Mouse (Mus musculus): Measurements from ENCODE around the gene Hand1.
"Not testable (repeated sequence)": the region's sequence is repeated elsewhere in the genome, so short reads cannot be mapped to it uniquely, and the experiment has no call there.

Hand1 gene

DNA sequence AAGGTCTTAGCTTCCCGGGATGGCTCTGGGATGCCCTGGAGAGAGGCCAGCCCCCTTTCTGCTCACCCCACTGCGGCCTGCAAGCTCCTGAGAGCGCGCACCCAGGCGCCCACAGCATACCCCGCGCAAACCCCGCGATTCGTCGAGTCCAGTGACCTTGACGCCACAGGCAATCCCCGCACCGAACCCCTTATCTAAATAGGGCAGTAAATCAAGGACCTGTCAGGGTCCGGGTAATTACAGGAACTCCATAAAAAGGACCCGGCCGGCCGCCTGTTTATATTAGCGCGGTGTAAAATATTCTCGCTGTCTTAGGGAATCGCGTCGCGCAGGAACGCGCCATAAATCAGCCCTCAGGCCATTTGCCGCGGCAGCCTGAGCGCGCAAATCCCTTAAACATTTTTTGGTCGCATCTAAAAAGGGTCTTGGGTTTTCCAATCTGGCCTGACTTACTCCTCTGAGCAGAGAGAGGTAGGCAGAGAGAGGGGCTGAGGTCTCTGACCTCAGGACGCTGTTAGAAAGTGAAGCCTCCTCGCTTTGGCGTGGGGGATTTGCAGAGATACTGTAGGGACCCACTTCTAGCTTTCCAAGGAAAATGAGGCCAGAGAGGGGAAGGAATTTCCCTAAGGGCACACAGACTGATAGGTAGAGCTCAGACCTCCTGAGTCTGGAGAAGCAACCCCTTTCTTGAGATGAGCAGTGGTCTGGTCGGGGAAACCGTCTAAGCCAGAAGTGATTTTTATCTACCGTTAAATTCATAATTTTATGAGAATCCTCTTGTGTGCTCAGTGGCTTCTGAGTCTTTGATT lies 4.5 kb upstream of the Hand1 start:
- POLR2A ChIA-PET = interaction anchor here in 2 of 4 experiments (0.7 to 1.1 kb wide), 4 partner anchors 12 to 162 kb away, joined by 3 to 4 read pairs (median 3); no protein-coding TSS in a partner anchor
- CTCF ChIA-PET = interaction anchor here in 1 of 4 experiments (1.1 to 1.7 kb wide), 2 partner anchors 12 to 17 kb away, joined by 3 read pairs; no protein-coding TSS in a partner anchor

DNA sequence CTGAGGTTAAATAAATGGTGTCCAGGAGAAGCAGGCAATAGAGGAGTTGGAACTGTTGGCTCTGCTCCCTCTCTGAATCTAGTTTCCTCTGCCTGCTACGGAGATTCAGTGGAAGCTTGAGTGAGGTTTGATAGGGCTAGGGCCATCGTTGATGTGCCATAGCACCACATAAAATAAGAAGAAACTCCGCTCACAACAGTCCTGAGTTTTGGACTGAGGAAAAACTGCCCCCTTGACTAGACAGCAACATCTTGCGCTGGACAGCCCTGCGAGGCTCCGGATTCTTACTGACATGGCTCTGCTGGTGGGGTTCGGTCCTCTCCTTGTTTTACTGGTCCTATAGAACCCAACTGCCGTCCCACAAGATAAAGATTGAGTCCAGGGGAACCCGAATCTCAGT lies 3.8 kb upstream of the Hand1 start:
- POLR2A ChIA-PET = no interaction called here

DNA sequence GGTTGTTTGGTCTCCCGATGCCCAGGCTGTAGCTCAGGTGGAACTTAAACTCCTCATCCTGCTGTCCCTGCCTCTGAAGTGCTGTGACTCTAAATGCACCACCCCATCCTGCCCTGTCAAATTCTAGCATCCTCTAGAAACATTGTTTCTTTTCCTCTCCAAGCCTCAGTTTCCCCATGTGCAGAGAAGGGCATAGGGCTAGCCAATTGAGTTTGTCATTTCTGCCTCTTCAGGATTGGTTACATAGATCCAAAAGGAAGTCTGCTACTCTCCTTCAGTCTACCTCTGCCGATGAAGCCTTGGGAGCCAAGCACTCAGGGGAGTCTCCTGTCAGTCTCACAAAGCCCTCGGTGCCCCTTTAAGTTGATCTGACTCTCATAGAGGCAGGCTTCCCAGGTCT lies 3.3 kb upstream of the Hand1 start:
- CTCF ChIA-PET = no interaction called here
- POLR2A ChIA-PET = no interaction called here

More for the DNA sequence above, 3.8 kb upstream of the Hand1 start:
- CTCF ChIA-PET = interaction anchor here in 1 of 4 experiments (1.7 kb wide), 1 partner anchor 11 kb away, joined by 3 read pairs; no protein-coding TSS in a partner anchor

DNA sequence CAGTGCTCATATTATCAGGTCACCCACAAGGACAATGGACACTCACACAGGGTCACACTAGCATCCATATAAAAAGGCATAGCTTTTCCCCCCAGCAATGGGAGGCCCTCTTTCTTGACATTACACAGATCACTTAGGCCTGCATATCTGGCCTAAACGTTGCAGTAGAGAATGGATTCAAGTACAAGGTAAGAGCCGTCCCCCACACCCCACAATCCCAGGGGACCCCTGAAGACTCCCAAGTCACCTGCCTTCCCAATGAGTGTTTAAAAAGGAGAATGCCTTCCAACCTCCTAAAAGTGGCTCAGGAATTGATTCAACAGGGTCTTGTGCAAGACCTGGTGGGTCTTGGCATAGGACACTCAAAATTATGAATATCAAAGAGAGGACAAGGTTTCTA lies 2.7 kb upstream of the Hand1 start:
- ChIA-PET CTCF (interaction anchor here in 1 of 4 experiments (2.2 kb wide), 1 partner anchor 10 kb away, joined by 11 read pairs; no protein-coding TSS in a partner anchor), POLR2A (no interaction called here)

DNA sequence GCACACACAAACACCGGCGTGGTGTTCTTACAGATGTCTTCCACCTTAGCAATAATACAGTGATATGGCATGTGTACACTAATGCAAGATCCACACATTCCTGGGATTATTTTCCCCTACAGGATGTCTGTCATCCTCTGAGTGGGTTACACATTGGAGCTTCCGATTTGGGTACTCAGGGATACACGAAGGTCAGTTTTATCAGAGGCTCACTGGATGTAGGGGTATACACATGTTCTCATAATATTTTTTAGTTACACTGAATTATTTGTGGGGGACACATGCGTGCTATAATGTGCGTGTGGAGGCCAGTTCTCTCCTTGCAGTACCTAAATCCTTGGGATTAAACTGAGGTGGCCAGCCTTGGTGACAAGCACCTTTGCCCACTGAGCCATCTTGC lies 1.4 kb upstream of the Hand1 start:
- ChIA-PET CTCF (interaction anchor here in 2 of 4 experiments (0.6 to 2.2 kb wide), 2 partner anchors 9 to 13 kb away, joined by 10 to 11 read pairs; no protein-coding TSS in a partner anchor), POLR2A (no interaction called here)

DNA sequence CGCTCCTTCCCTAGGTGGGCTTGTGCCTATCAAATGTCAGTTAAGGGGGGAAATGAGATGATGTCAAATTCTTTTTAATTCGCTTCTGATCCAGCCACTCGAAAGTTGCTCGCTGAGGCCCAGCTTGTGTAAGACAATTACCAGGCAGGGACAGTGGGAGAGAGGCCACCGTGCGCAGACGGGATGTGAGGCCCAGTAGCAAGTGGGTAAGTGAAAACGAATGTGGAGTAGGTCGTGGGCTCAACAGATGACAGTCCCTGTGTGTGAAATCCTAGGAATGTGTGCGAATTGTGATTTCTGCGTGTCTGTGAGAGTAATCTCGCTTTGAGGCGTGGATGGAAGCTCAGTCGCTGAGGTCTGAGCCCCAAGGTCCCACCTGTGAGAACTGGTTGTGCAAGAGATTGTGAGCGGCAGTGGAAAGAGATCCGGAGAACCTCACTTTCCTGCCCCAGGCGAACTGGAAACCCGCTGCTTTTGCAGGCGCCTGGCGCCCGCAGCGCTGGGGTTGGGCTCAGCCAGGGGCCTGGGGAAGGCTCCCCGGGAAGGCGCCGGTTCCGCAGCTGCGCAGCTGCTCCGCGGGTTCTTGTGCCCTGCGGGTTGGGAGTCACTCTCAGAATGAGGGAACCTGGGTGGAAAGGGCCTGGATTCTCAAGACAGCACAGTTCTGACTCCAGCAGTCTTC lies 819 bp upstream of the Hand1 start:
- POLR2A ChIA-PET = interaction anchor here in 1 of 4 experiments (0.7 to 1.8 kb wide), 3 partner anchors 8 to 85 kb away, joined by 3 to 8 read pairs (median 6); no protein-coding TSS in a partner anchor

DNA sequence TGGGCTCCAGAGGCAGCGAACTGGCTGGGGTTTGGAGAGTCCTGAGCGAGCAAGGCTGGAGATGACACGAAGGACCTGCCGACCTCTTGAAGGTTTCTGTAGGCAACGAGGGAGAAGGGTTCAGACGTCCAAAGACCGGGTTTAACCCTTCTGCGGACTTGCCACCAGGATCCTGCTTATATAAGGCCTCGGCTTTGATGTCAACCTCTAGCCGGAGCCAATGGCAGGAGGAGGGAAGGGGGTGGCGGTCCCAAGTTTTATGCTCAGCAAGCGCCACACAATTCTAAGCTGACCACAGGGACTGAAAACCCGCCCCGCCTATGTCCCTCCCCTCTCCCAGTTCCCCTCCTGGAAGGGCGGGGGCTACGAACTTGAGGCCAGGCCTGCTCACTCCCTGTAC lies 757 bp downstream of the Hand1 start:
- POLR2A ChIA-PET = interaction anchor here in 2 of 4 experiments (0.7 to 1.8 kb wide), 4 partner anchors 9 to 87 kb away, joined by 3 to 6 read pairs (median 6); no protein-coding TSS in a partner anchor
- CTCF ChIA-PET = interaction anchor here in 2 of 4 experiments (1.0 to 1.6 kb wide), 5 partner anchors 13 to 103 kb away, joined by 3 to 4 read pairs (median 3); no protein-coding TSS in a partner anchor

More for the DNA sequence above, 819 bp upstream of the Hand1 start:
- CTCF ChIA-PET = interaction anchor here (0.5 to 2.2 kb wide), 5 partner anchors 9 to 75 kb away, joined by 3 to 11 read pairs (median 6); no protein-coding TSS in a partner anchor

DNA sequence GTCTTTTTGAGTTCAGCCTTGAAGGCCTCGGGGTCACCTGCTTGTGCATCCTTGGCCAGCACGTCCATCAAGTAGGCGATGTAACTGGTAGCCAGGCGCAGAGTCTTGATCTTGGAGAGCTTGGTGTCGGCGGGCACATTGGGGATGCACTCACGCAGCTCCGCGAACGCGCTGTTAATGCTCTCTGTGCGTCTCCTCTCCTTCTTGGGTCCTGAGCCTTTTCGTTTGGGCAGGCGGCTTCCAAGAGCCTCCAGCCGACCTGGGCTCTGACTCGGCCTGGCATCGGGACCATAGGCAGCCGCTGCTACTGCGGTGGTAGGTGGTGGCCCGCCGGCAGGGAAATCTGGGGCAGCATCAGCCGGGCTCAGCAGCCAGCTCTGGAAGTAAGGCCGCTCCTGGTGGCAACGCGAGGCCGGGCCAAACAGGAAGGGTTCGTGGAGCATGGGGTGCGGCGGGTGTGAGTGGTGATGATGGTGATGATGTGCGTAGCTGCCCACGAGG lies 1.3 kb downstream of the Hand1 start:
- CTCF ChIA-PET = interaction anchor here in 2 of 4 experiments (0.5 to 1.9 kb wide), 6 partner anchors 13 to 280 kb away, joined by 3 to 7 read pairs (median 3); no protein-coding TSS in a partner anchor

DNA sequence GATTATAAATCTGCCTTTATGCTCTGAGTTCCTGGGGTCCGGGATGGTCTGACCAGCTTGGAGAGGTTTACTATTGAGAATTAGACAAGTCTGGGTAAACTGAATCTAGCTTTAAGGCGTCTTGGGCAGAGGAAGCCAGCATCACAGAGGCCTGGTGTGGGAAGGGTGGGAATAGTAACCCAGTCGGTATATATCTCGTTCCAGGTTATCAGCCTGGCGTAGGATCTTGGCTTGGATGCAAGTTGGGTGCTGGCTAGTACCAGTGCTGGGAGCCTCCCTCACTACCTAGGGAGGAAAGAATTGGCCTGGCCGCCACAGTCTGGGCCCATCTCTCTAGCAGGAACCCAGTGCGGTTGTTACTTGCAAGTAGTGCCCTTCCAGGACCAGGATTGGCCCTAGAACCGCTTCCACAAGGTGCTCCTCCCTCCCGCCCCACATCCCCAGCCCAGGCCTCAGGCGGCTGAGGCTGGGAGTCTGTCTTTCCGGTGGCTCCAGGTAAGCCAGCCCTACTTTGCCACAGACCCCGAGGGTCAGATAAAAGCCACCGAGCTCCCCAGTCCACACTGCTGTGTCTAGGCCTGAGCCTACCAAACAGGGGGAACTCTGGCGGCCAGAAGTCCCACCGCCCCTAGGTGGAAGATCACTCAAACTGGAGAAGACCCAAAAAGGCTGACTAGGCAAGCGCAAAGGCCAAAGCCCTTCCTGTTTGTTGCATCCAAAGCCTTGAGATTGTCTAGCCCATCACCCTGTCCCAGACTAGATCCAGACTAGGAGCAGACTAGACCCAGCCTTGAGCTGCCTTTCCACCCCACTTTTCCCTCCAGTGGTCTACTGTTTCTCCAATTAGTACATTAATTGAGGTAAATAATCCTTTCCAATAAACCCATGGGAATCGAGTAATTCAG lies 2.5 kb downstream of the Hand1 start:
- ChIA-PET CTCF (interaction anchor here in 3 of 4 experiments (0.6 to 1.9 kb wide), 4 partner anchors 9 to 279 kb away, joined by 3 to 7 read pairs (median 3); no protein-coding TSS in a partner anchor), POLR2A (interaction anchor here in 2 of 4 experiments (0.6 to 1.8 kb wide), 7 partner anchors 16 to 132 kb away, joined by 3 to 6 read pairs (median 3); no protein-coding TSS in a partner anchor)

More for the DNA sequence above, 1.3 kb downstream of the Hand1 start:
- POLR2A ChIA-PET = interaction anchor here in 2 of 4 experiments (0.7 to 1.8 kb wide), 6 partner anchors 10 to 131 kb away, joined by 3 to 6 read pairs (median 4); no protein-coding TSS in a partner anchor

DNA sequence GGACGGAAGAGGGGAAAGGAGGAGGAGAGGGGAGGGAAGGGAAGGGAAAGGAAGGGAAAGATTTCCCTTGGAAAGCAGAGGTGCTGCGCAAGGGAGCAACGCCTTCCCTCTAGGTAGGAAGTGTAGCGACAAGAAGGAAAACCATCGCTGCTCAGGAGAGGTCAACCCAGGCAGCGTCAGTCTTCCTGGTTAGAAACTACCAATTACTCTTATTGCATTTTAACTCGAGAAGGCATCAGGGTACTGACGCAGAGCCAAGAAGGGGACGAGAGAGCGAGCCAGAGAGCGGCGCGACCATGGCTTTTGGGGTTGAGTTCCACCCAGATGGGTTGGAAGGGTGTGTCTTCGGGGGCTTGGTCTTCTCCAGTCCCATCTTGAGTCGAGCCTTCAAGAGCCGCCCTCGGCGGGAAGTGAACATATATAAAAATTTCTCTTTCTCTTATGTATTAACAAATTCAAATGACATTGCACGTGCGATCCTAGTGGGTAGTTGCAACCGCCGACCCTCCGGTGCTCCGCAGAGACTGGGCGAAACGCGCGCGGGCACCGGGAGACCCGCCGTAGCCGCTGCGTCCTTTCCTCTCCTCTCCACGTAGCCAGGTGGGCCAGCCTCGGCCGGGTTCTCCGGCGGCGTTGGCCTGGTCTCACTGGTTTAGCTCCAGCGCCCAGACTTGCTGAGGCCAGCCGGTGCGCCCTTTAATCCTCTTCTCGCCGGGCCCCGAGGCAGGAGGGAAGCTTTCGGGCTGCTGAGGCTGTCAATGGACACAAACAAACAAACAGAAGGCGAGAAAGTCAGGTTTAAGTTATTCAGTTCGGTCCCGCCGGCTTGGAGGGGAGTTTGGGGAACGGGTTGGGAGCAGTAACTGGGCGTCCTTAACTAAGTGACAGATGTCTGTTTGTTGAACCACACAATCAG lies 3.4 kb downstream of the Hand1 start:
- CTCF ChIA-PET = interaction anchor here in 3 of 4 experiments (0.8 to 1.9 kb wide), 3 partner anchors 8 to 105 kb away, joined by 3 to 7 read pairs (median 3); no protein-coding TSS in a partner anchor

DNA sequence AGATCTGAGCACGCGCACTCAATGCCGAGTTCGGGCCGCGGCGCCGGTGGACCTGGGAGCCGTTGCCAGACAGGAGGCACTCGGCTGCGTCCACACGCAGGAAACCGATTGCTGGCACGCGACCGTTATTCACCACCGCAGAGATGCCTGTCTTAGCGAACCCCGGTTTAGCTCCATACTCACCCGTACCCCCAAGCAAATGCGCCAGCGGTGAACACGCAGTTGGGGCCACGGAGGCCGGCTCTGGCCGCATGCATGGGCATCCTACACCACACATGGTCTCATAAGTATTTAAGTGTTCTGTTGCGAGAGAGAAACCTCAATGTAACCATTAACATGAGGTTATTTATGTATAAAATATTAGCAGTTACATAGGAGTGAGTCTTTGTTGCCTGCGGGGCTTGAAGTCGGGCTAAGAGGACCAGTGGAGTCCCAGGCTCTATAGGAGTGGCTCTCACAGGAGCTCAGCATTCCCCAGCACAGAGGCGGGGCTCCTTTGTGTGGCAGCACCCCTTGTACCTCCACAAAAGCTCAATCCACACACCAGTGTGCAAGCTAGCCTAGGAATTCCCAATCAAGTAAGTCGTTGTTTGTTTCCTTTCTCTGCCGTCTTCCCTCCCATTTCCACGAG lies 4.6 kb downstream of the Hand1 start:
- CTCF ChIA-PET = interaction anchor here in 2 of 4 experiments (0.5 to 1.4 kb wide), 2 partner anchors 14 to 203 kb away, joined by 4 to 5 read pairs; no protein-coding TSS in a partner anchor
- POLR2A ChIA-PET = interaction anchor here in 1 of 4 experiments (1.0 to 1.2 kb wide), 2 partner anchors 9 to 90 kb away, joined by 3 to 5 read pairs; no protein-coding TSS in a partner anchor

More for the DNA sequence above, 3.4 kb downstream of the Hand1 start:
- POLR2A ChIA-PET = interaction anchor here in 1 of 4 experiments (0.8 to 1.0 kb wide), 2 partner anchors 44 to 85 kb away, joined by 3 read pairs; no protein-coding TSS in a partner anchor

DNA sequence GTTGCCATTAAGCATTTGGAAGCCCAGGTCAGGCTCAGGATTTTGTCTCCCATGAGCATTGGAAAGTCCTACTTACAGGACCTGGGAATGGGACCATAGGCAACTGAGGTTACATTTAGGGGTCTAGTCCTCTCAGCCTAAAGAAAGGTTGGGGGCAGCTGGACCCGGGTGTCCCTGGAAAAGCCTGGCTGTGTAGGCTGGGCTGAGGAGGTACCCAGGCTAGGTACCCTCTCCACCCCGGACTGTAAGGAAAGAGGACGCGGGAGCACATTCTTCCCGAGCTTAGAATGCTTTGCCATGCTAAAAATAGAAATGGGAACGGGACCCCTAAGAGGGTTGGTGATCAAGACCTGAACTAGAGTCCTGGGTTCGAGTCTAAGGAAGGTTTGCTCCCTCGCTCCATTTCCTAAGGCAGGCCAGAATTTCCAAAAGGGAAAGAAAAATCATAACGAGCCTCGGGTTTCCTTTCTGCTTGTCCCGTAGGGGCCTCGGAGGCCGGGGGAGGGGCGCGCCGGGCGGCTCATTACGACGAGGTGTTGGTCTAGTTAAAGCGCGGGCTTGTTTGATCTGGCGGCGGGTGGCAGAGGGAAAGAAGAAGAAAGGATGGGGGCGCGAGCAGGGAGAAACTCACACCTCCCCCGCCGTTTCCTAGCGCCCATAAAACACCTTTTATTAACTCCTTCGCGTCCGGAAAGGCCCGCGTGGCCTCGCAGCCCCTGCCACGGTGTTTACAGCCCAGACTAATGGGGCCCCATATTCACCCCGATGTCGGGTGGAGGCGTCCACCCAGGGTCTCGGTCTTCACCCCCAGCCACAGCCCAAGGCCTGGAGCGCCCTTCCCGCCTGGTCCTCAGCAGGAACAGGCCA lies 5.3 kb downstream of the Hand1 start:
- ChIA-PET CTCF (interaction anchor here in 3 of 4 experiments (0.5 to 1.4 kb wide), 4 partner anchors 12 to 108 kb away, joined by 3 to 4 read pairs (median 3); no protein-coding TSS in a partner anchor), POLR2A (interaction anchor here in 2 of 4 experiments (0.8 to 1.2 kb wide), 3 partner anchors 8 to 91 kb away, joined by 3 to 5 read pairs (median 3); no protein-coding TSS in a partner anchor)

DNA sequence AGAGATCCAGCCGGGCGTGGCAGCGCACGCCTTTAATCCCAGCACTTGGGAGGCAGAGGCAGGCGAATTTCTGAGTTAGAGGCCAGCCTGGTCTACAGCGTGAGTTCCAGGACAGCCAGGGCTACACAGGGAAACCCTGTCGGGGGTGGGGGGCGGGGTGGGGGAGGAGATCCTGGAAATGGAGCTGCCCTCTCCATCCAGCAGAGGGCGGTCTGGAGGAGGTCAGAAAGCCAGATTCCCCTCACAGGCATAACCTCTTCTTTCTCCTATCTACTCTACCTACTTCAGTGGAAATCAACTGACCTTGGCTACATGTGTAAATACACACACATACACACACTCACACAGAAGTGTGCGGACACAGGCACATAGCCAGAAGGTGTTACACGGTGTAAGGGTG lies 7.4 kb downstream of the Hand1 start:
- POLR2A ChIA-PET = interaction anchor here in 2 of 4 experiments (0.6 to 1.6 kb wide), 8 partner anchors 12 to 98 kb away, joined by 3 to 4 read pairs (median 3); no protein-coding TSS in a partner anchor
- CTCF ChIA-PET = interaction anchor here (0.5 to 3.1 kb wide), 38 partner anchors 9 to 343 kb away, joined by 3 to 27 read pairs (median 4); partner anchors contain the start of gene Gemin5 (in 1 of the 4)

DNA sequence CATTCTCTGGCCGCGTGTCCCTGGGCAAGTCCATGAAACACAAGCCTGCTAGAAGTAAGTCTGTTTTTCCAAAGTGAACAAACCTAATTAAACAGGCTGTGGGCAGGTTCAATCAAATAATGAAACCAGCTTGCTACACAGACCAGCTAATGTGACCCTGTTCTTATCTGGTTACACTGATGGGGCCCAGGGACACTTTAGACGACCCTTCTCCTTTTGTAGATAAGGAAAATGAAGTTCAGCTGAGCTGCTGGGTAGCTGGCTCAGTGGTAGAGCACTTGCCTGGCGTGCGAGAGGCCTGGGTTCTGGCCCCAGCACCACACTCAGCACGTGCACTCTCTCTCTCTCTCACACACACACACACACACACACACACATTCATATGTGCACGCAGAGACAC lies 8.9 kb downstream of the Hand1 start:
- POLR2A ChIA-PET = interaction anchor here in 1 of 4 experiments (1.1 kb wide), 1 partner anchor 94 kb away, joined by 3 read pairs; no protein-coding TSS in a partner anchor
- CTCF ChIA-PET = interaction anchor here (0.5 to 3.1 kb wide), 14 partner anchors 8 to 673 kb away, joined by 3 to 27 read pairs (median 8); no protein-coding TSS in a partner anchor

DNA sequence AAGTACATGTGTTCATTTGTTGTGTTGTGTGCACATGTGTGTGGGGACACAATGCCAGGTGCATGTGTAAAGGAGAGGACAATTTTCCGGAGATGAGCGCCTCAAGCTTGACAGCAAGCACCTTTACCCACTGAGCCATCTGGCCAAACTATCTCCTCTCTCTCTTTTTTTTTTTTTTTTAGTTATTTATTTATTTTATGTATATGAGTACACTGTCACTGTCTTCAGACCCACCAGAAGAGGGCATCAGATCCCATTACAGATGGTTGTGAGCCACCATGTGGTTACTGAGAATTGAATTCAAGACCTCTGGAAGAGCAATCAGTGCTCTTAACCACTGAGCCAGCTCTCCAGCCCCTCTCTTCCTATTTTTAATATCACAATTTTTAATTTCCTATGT lies 9.5 kb downstream of the Hand1 start:
- POLR2A ChIA-PET = not testable (repeated sequence)
- CTCF ChIA-PET = interaction anchor here (0.5 to 6.5 kb wide), 13 partner anchors 8 to 145 kb away, joined by 3 to 30 read pairs (median 6); no protein-coding TSS in a partner anchor
